Mouse (Mus musculus) granulocyte monocyte progenitor cell, adult 5-6 weeks (primary cell): Measurements from ENCODE around the gene Nelfcd. TPM values are rescaled to one million over a fixed set of nuclear protein-coding genes. Genes with fewer than 3 reads are reported as not detected.
A peak's percentile ranks its signal among the peaks of the same experiment; 100 is the strongest.

Source experiments
- ATAC-seq: replicated peaks from 2 replicates; pipeline ENCODE4 v1.8.0; 2016; ENCODE audit warnings: mild to moderate bottlenecking, moderate TSS enrichment, inconsistent platforms; ENCODE audit not compliant: poor library complexity, severe bottlenecking
- total RNA-seq, 2 experiments: library from RNA; stranded (forward) in 1 of 2; stranded (reverse) in 1 of 2; fragments of 200-712, 200-1000 nt in 1 of 2; fragments of >200 nt in 1 of 2; fragmentation: Nextera tagmentation in 1 of 2; gene quantifications; 2 replicates each; pipeline ENCODE4 v1.2.3; 2014 to 2017

Gene Nelfcd
- total RNA-seq (2014; fragmentation: Nextera tagmentation): 56.8 and 68.4 TPM in 2 replicates
- 40.2 and 42.2 TPM in 2 replicates for total RNA-seq (2017)

- ATAC-seq: peak; percentile 96
Observed at GRCm38 (mm10) chr2:174415731-174416310, at the start of gene Nelfcd. TSS of gene Nelfcd (plus strand) at chr2:174415804.

- no peak for ATAC-seq
Observed at GRCm38 (mm10) chr2:174366571-174366970, 49.0 kb upstream of the Nelfcd start.

DNA sequence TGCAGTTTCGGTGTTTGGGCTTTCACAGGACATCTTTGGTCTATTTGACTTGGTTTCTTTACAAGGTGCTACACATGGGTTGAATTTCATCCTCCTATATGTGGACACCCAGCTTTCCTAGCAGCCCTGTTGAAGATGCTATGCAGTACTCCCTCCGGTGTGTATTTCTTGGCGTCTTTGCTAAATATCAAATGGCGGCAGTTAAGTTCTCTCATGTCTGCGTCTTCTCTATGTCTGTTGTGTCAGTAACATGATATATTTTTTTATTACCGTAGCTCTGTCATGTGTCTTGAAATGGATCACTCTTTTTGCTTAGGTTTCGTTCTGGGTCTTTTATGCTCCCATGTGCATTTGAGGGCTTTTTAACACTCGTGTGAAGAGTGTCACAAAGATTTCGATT is 34.6 kb upstream of the Nelfcd start:
- ATAC-seq: no peak

DNA sequence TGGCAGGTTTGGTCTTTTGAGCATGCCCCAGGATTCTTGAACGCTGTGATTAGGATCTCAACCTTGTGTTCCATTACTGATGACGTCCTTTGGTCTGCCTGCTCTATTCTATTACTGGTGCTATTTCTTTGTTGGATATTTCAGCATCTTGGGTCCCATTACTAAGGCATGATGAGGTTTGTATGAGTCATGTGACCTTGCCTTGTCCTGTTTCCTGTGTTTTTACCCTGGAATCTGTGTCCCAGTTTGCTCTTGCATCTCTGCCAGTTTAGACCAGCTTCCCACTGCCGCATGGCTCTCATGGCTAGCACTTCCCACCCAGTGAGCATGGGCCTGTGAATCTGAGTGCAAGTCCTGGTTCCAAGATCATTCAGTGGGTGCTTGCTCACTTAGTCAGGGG is 23.7 kb upstream of the Nelfcd start:
- no peak for ATAC-seq

DNA sequence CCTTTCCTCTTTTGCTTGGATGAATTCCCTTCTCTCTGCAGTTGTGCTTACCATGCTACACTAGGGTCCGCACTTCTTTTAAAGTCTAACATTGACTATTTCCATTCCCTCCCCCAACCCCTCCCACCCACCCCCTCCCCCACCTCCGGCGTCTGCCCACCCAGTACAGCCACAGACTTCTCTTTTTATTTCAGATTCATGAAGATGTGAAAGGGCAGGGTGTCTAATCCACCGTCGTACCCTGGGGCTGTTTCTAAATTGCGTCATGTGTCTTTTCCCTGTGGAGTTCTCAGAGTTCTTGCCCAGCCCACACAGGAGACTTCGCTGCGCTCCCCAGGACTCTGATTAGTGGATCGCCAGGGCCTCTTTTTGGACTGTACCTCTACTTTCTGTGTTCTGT is 23.1 kb upstream of the Nelfcd start:
- no peak for ATAC-seq

DNA sequence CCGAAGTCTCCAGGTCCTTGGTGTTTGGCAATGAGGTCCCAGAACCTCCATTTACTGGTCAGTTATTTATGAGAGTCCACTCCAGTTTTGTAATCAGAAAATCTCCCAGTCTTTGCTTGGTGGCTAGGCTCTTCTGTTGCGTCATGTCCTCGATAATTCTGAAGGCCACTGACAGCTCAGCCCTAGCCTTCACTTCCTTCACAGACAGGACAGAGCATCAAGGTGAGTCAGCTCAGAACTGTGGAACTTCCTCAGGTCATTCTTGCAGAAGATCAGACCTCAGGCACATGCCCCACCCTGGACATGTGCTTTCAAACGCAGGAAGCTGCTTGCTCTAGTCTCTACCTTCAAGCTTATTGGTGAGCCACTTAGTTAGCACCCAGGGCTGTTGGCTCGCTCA is 22.2 kb upstream of the Nelfcd start:
- peak; percentile 72 for ATAC-seq

- ATAC-seq: no peak
Observed at GRCm38 (mm10) chr2:174396643-174397042, 19.0 kb upstream of the Nelfcd start.

GRCm38 (mm10) chr2:174397065-174397464 is 18.5 kb upstream of the Nelfcd start:
- ATAC-seq: no peak

DNA sequence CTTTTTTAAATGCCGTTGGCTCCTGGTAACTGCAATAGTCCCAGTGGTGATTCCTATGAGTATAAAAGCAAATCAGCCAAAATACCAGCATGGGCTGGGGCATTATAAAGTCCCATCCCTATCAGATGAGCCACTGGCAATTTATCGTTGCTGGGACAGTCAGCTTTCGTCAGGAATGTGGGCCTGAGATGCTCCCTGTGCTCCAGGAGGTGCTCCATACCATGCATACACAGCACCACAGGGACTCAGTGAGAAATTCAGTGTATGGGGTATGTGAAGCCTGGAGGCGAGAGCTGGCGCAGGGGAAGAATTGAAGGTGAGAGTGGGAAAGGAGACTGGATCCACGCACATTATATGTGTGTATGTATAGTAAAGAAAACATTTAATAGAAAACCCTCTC is 17.7 kb upstream of the Nelfcd start:
- no peak for ATAC-seq

DNA sequence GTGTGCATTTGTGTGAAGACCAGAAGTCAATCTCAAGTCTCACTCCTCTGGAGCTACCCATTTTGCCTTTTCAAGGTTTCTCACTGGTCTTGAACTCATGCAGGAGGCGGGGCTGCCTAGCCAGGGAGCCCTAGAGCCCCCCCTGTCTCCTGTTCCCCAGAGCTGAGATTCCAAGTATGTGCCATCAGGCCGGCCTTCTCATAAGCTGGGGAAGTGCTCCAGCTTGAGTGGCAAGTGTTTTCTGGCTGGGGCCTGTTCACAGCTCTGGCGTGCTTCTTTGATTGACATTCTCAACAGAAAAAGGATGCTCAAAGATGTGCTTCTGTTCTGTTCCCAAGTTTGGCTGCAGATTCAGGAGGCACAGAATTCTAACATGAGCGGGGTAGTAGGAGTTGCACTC is 15.2 kb upstream of the Nelfcd start:
- ATAC-seq: no peak

- no peak for ATAC-seq
Observed at GRCm38 (mm10) chr2:174410222-174410621, 5.4 kb upstream of the Nelfcd start.

GRCm38 (mm10) chr2:174413127-174413526 is 2.5 kb upstream of the Nelfcd start:
- ATAC-seq: no peak

DNA sequence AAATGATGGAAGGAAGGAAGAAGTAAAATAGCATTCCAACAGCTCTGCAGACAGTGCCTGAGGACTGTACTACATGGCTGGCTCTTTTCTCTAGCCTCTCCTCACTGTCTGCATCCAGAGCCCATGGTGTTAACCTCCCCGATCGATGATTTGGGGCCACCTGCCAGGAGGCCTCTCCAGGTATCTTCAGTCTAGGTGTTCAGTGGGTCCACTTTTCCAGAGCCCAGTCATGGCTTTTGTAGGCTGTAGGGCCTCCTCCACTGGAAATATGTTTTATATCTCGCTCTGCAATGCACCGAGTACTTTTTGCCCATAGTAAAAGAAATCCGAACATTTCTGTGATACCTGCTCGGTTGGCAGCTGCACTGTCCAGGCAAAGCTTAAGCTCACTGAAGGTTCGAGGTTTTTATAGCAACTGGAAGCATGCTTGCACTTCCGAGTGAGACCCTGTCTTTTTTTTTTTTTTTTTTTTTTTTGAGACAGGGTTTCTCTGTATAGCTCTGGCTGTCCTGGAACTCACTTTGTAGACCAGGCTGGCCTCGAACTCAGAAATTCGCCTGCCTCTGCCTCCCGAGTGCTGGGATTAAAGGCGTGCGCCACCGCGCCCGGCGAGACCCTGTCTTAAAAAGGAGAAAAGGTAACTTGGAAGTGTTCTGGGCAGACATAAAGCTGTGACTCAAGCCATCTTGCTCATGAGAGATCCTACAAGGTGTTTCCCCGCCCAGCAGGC is 438 bp upstream of the Nelfcd start:
- ATAC-seq: no peak

DNA sequence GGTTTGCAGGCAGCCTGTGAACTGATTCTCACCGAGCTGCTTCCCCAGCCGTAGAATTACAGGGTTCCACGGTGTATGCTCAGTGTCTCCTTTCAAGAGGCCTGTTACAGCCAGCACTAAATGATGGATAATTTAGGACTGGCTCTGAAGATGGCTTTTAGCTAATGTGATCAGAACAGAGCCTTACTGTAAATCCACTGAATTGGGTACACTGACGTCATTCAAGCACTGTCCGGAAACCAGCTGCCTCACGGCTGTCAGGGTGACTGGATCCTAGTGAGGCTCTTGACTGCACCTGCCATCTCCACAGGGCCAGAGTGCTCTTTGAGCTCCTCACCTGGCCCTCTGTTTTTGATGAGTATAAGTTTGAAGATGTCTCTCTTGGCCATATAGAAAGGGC is 5.5 kb downstream of the Nelfcd start:
- no peak for ATAC-seq

- no peak for ATAC-seq
Observed at GRCm38 (mm10) chr2:174424301-174425085, 8.9 kb downstream of the Nelfcd start.

- no peak for ATAC-seq
Observed at GRCm38 (mm10) chr2:174426856-174427255, 11.3 kb downstream of the Nelfcd start.

GRCm38 (mm10) chr2:174428076-174428835 is 12.7 kb downstream of the Nelfcd start:
- no peak for ATAC-seq

DNA sequence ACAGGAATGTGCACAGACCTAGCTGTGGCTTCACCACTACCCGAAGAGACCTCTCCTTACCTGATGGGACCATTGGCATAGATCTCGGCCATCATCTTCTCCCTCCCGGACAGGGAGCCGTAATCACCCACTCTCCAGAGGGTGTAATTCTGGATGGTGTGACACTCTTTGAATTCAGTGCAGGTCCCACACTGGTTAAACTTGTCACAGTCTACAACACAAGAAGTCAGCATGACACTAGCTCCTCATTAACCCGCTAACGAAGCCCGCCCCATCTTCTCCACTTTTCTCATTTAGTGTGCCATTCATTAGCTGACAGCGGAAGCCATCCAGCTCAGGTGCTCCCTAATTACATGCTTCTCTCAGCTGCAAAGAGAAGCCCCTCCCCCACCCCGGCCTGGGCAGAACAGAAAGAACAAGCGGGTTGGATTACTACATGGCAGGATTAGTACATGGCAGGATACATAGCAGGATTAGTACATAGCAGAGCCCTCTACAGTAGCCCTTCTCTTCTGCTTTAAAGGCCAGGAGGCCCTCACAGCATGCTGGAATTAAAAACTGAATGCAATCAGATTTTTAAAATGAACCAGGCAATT is 13.5 kb downstream of the Nelfcd start:
- ATAC-seq: 0 out of 2 replicates have a peak, but pooled peaks have one; percentile 8

- ATAC-seq: no peak
Observed at GRCm38 (mm10) chr2:174434943-174435342, 19.3 kb downstream of the Nelfcd start.

DNA sequence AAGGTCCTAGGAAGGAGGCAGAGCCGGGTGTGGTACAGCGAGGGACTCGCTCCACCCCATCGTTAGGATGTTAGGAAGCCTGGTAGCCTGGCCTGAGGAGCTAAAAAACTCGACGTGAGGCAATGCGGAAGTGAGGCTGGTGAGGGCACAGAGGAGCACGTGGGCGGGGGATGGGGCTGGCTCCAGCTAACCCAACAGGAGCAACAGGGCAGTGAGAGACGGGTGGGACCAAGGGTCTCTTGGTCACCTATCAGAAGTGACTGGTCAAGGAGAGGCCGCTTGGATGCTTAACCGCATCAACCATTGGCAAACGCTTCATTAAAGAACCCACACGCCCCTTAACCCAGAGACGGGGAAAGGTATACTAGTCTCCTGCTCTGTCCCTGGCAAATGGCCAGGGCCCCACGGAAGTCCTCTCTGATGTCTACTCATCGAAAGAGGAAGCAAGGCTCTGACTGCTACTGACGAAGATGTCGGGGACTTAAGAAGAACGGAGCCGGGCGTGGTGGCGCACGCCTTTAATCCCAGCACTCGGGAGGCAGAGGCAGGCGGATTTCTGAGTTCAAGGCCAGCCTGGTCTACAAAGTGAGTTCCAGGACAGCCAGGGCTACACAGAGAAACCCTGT is 20.6 kb downstream of the Nelfcd start:
- ATAC-seq: peak; percentile 18
